Mouse (Mus musculus) skeletal muscle tissue, postnatal 0 days (tissue): ENCODE measurements around the gene Apobec2. TPM values are rescaled to one million over a fixed set of nuclear protein-coding genes. Genes with fewer than 3 reads are reported as not detected.

Experiments used
- polyA plus RNA-seq: library from polyadenylated mRNA; unstranded; fragments of >200 nt; fragmentation: Nextera tagmentation; extraction: Ambion mirVana; gene quantifications from 2 replicates; pipeline ENCODE4 v1.2.1, GENCODE M21; 2015

The Apobec2 gene
- 673 and 703 TPM in 2 replicates for polyA plus RNA-seq

GRCm38 (mm10) chr17:48432158-48432980, at the start of gene Apobec2:
Apobec2 (minus strand) TSS chr17:48432930.

GRCm38 (mm10) chr17:48454688-48455087, 22.0 kb upstream of the Apobec2 start, which contains the start of gene Unc5cl:
Unc5cl (plus strand) TSS chr17:48454901.

GRCm38 (mm10) chr17:48451353-48451675, 18.6 kb upstream of the Apobec2 start, which contains the start of gene Tspo2:
Tspo2 (minus strand) TSS chr17:48451522.

GRCm38 (mm10) chr17:48409380-48410298, 23.1 kb downstream of the Apobec2 start, which contains the start of the genes Nfya and Oard1:
Nfya (minus strand) TSS chr17:48409906.
Oard1 (plus strand) TSS chr17:48410014.

Other genes starting within 250 kb of the Apobec2 start
- not detected in 2 replicates for gene Trem1, start 200.2 kb downstream of the Apobec2 start, polyA plus RNA-seq
- 0.14 TPM in 1 of 2 replicates, not detected in the other for gene Trem3, start 185.2 kb downstream of the Apobec2 start, polyA plus RNA-seq
- 0.10 TPM in 1 of 2 replicates, not detected in the other for gene Treml4, start 168.6 kb downstream of the Apobec2 start, polyA plus RNA-seq
- 0.04 TPM in 1 of 2 replicates, not detected in the other for gene Treml2, start 133.4 kb downstream of the Apobec2 start, polyA plus RNA-seq
- 0.12 and 0.33 TPM in 2 replicates for gene B430306N03Rik, start 116.8 kb downstream of the Apobec2 start, polyA plus RNA-seq
- 3.1 and 4.4 TPM in 2 replicates for gene Trem2, start 86.5 kb downstream of the Apobec2 start, polyA plus RNA-seq
- gene Treml1, start 73.0 kb downstream of the Apobec2 start, polyA plus RNA-seq: 0.13 and 0.27 TPM in 2 replicates
- gene Nfya, start 23.0 kb downstream of the Apobec2 start, polyA plus RNA-seq: 3.4 TPM in 2 replicates
- 21.5 and 24.7 TPM in 2 replicates for gene Oard1, start 22.9 kb downstream of the Apobec2 start, polyA plus RNA-seq
- gene Tspo2, start 18.6 kb upstream of the Apobec2 start, polyA plus RNA-seq: 0.62 TPM in 1 of 2 replicates, not detected in the other
- gene Unc5cl, start 22.0 kb upstream of the Apobec2 start, polyA plus RNA-seq: 0.13 TPM in 1 of 2 replicates, not detected in the other